Mouse (Mus musculus): ENCODE measurements around the gene Hscb.

- TF ChIP-seq CTCF (IDR thresholded peaks at IDR 0.05; ENCODE audit: low read depth) (no peak), EP300 (optimal IDR thresholded peaks at IDR 0.05) (no peak)
Measured at GRCm38 (mm10) chr5:110839038-110839677, 419 bp downstream of the Hscb start.

All from stomach, postnatal 0 days (tissue).